ENCODE assay signal across 21 mouse cellular contexts in genomic region chr4:127037158-127037557, GRCm38 (mm10). TPM values are rescaled to one million over a fixed set of nuclear protein-coding genes. Genes with fewer than 3 reads are reported as not detected.
DNase-seq lines count a peak whose midpoint lies in the region; ATAC-seq and TF ChIP-seq lines count a peak whose summit lies in the region.
"Had no signal": no experiment of that assay in that cellular context is flagged by ENCODE, and none has a peak within 500 bp of the region (broad histone marks: within the 10 kb centered on the region; RNA-seq: fewer than 3 reads in every experiment).

No protein-coding gene starts in this region.

- H3K4me1 ChIP-seq in intestine, postnatal 0 days (replicated peaks; ENCODE audit: control insufficient read depth, insufficient read depth, low read length), result no peaks in the 10 kb centered on the region
- H3K4me1 ChIP-seq in intestine, embryonic 15.5 days (replicated peaks), result no peaks in the 10 kb centered on the region
- no peaks in the 10 kb centered on the region for H3K4me1 ChIP-seq in midbrain, embryonic 11.5 days (ENCODE audit: control insufficient read depth, insufficient read depth, low read length)
- H3K4me1 ChIP-seq in midbrain, embryonic 10.5 days, result no peaks in the 10 kb centered on the region
- peaks cover 3% of the 10 kb centered on the region; the same call in 1 of the 2 replicates for H3K4me1 ChIP-seq in hindbrain, embryonic 16.5 days (ENCODE audit: control insufficient read depth, insufficient read depth, low read depth, low read length)
- H3K4me1 ChIP-seq: embryonic facial prominence, embryonic 10.5 days; heart, embryonic 10.5 days; hindbrain, embryonic 10.5 days had no signal

- H3K4me3 ChIP-seq in intestine, postnatal 0 days (ENCODE audit: low read depth, low read length), result no peak overlapping the region
- H3K4me3 ChIP-seq in intestine, embryonic 15.5 days (replicated peaks), result no peak overlapping the region
- no peak overlapping the region for H3K4me3 ChIP-seq in midbrain, embryonic 11.5 days (ENCODE audit: low read depth, low read length)
- no peak overlapping the region for H3K4me3 ChIP-seq in midbrain, embryonic 10.5 days
- H3K4me3 ChIP-seq in hindbrain, embryonic 16.5 days (ENCODE audit: low read length), result no peak overlapping the region
- H3K4me3 ChIP-seq: embryonic facial prominence, embryonic 10.5 days; forebrain, embryonic 13.5 days; gastrocnemius, adult 2 months; heart, embryonic 10.5 days; hindbrain, embryonic 10.5 days had no signal

- TF ChIP-seq CTCF in intestine, postnatal 0 days (IDR thresholded peaks at IDR 0.05; ENCODE audit: low read depth), result no peak

- WGBS in intestine, postnatal 0 days, result 82% methylated on average over 3 of the region's 3 CpGs
- 86% methylated on average over 3 of the region's 3 CpGs for WGBS in intestine, embryonic 15.5 days
- 93% methylated on average over 3 of the region's 3 CpGs for WGBS in midbrain, embryonic 11.5 days
- WGBS in midbrain, embryonic 10.5 days, result 93% methylated on average over 3 of the region's 3 CpGs
- 95% methylated on average over 3 of the region's 3 CpGs for WGBS in hindbrain, embryonic 16.5 days

- H3K27ac ChIP-seq in intestine, postnatal 0 days (ENCODE audit: low read depth, low read length), result 0 out of 2 replicates have a peak overlapping the region, but pooled peaks have one; percentile 3
- no peak overlapping the region for H3K27ac ChIP-seq in intestine, embryonic 15.5 days
- H3K27ac ChIP-seq in midbrain, embryonic 11.5 days (ENCODE audit: low read depth, low read length), result no peak overlapping the region
- H3K27ac ChIP-seq in midbrain, embryonic 10.5 days (replicated peaks), result no peak overlapping the region
- no peak overlapping the region for H3K27ac ChIP-seq in hindbrain, embryonic 16.5 days (ENCODE audit: low read depth, low read length)
- H3K27ac ChIP-seq: embryonic facial prominence, embryonic 10.5 days; forebrain, embryonic 13.5 days; gastrocnemius, adult 2 months; heart, embryonic 10.5 days; hindbrain, embryonic 10.5 days; hindbrain, embryonic 14.5 days had no signal

- ATAC-seq in intestine, postnatal 0 days, result no peak
- ATAC-seq in intestine, embryonic 15.5 days, result no peak
- ATAC-seq in midbrain, embryonic 11.5 days (ENCODE audit: low FRiP score), result no peak
- no peak for ATAC-seq in hindbrain, embryonic 16.5 days
- ATAC-seq: forebrain, embryonic 13.5 days; forebrain, postnatal 0 days had no signal

- no peak overlapping the region for H3K9ac ChIP-seq in intestine, postnatal 0 days (ENCODE audit: low read depth, low read length)
- no peak overlapping the region for H3K9ac ChIP-seq in intestine, embryonic 15.5 days
- H3K9ac ChIP-seq in midbrain, embryonic 11.5 days (ENCODE audit: low read length), result no peak overlapping the region
- H3K9ac ChIP-seq in hindbrain, embryonic 16.5 days (ENCODE audit: low read depth, low read length), result no peak overlapping the region
- H3K9ac ChIP-seq: forebrain, embryonic 13.5 days; forebrain, postnatal 0 days; hindbrain, embryonic 14.5 days had no signal

- H3K27me3 ChIP-seq in intestine, postnatal 0 days (replicated peaks; ENCODE audit: control insufficient read depth, insufficient read depth, low read length), result no peaks in the 10 kb centered on the region
- no peaks in the 10 kb centered on the region for H3K27me3 ChIP-seq in intestine, embryonic 15.5 days (replicated peaks)
- no peaks in the 10 kb centered on the region for H3K27me3 ChIP-seq in midbrain, embryonic 11.5 days (ENCODE audit: control insufficient read depth, insufficient read depth, low read length)
- no peaks in the 10 kb centered on the region for H3K27me3 ChIP-seq in midbrain, embryonic 10.5 days (ENCODE audit: low read depth, poor library complexity, severe bottlenecking)
- no peaks in the 10 kb centered on the region for H3K27me3 ChIP-seq in hindbrain, embryonic 16.5 days (replicated peaks; ENCODE audit: control insufficient read depth, insufficient read depth, low read length)
- H3K27me3 ChIP-seq: forebrain, embryonic 13.5 days had no signal

- no peaks in the 10 kb centered on the region for H3K9me3 ChIP-seq in intestine, postnatal 0 days (ENCODE audit: control insufficient read depth)
- no peaks in the 10 kb centered on the region for H3K9me3 ChIP-seq in intestine, embryonic 15.5 days
- no peaks in the 10 kb centered on the region for H3K9me3 ChIP-seq in midbrain, embryonic 11.5 days (ENCODE audit: control insufficient read depth, low read length)
- no peaks in the 10 kb centered on the region for H3K9me3 ChIP-seq in midbrain, embryonic 10.5 days (replicated peaks)
- no peaks in the 10 kb centered on the region for H3K9me3 ChIP-seq in hindbrain, embryonic 16.5 days (ENCODE audit: control insufficient read depth, low read length)
- H3K9me3 ChIP-seq: embryonic facial prominence, embryonic 10.5 days; forebrain, embryonic 13.5 days; heart, embryonic 10.5 days; hindbrain, embryonic 10.5 days had no signal

- H3K36me3 ChIP-seq in intestine, postnatal 0 days (ENCODE audit: control insufficient read depth, insufficient read depth), result peaks cover 66% of the 10 kb centered on the region
- H3K36me3 ChIP-seq in intestine, embryonic 15.5 days, result peaks cover 35% of the 10 kb centered on the region
- H3K36me3 ChIP-seq in midbrain, embryonic 11.5 days (ENCODE audit: control insufficient read depth, insufficient read depth, low read length), result peaks cover 23% of the 10 kb centered on the region; the same call in 1 of the 2 replicates
- peaks cover 97% of the 10 kb centered on the region for H3K36me3 ChIP-seq in midbrain, embryonic 10.5 days
- H3K36me3 ChIP-seq in hindbrain, embryonic 16.5 days (ENCODE audit: control insufficient read depth, insufficient read depth, low read length), result peaks cover 43% of the 10 kb centered on the region

- peak; percentile 64 for DNase-seq in kidney, adult 9 months
- no peak for DNase-seq in kidney, adult 18-20 months
- DNase-seq in midbrain, embryonic 11.5 days (ENCODE audit: low spot score, missing footprints), result peak; percentile 88
- DNase-seq in midbrain, embryonic 10.5 days (ENCODE audit: low spot score), result no peak
- peak; percentile 64 for DNase-seq in yolk sac, embryonic 10.5 days (ENCODE audit: low spot score)
- DNase-seq: adrenal gland, adult 2 months; adrenal gland, postnatal 25 days; cerebellum, adult 2 months; cerebellum, postnatal 10 days; forebrain, postnatal 0 days; gastrocnemius, adult 2 months; gastrocnemius, postnatal 25 days; heart, postnatal 10 days had no signal

- no peak overlapping the region for H3K4me2 ChIP-seq in intestine, postnatal 0 days (replicated peaks; ENCODE audit: low read depth)
- H3K4me2 ChIP-seq in intestine, embryonic 15.5 days (replicated peaks), result no peak overlapping the region
- no peak overlapping the region for H3K4me2 ChIP-seq in midbrain, embryonic 11.5 days
- H3K4me2 ChIP-seq in hindbrain, embryonic 16.5 days (ENCODE audit: low read length), result no peak overlapping the region
- H3K4me2 ChIP-seq: forebrain, embryonic 13.5 days; hindbrain, embryonic 14.5 days had no signal

RNA-seq across cellular contexts. Expression of gene Sfpq, which starts 16.0 kb away (rescaled TPM):
- 56.3 and 59.0 TPM in 2 replicates for polyA plus RNA-seq in intestine, postnatal 0 days (2015; fragmentation: Nextera tagmentation; extraction: Ambion mirVana)
- polyA plus RNA-seq in intestine, embryonic 15.5 days (2015; fragmentation: Nextera tagmentation; extraction: Ambion mirVana), result 71.9 and 75.6 TPM in 2 replicates
- 160 and 165 TPM in 2 replicates for polyA plus RNA-seq in midbrain, embryonic 11.5 days (2014; fragmentation: Nextera tagmentation; extraction: Ambion mirVana)
- 108 and 110 TPM in 2 replicates for polyA plus RNA-seq in midbrain, embryonic 10.5 days (2016; fragmentation: Nextera tagmentation; extraction: Ambion mirVana)
- polyA plus RNA-seq in hindbrain, embryonic 16.5 days (2015; fragmentation: Nextera tagmentation; extraction: Ambion mirVana), result 46.2 and 50.7 TPM in 2 replicates

RNA-seq across cellular contexts. Expression of gene Zmym1, which starts 23.8 kb away (rescaled TPM):
- 6.4 and 6.5 TPM in 2 replicates for polyA plus RNA-seq in intestine, postnatal 0 days (2015; fragmentation: Nextera tagmentation; extraction: Ambion mirVana)
- polyA plus RNA-seq in intestine, embryonic 15.5 days (2015; fragmentation: Nextera tagmentation; extraction: Ambion mirVana), result 13.8 and 14.9 TPM in 2 replicates
- polyA plus RNA-seq in midbrain, embryonic 11.5 days (2014; fragmentation: Nextera tagmentation; extraction: Ambion mirVana), result 33.0 and 34.9 TPM in 2 replicates
- polyA plus RNA-seq in midbrain, embryonic 10.5 days (2016; fragmentation: Nextera tagmentation; extraction: Ambion mirVana), result 34.7 and 38.5 TPM in 2 replicates
- 24.5 and 28.4 TPM in 2 replicates for polyA plus RNA-seq in hindbrain, embryonic 16.5 days (2015; fragmentation: Nextera tagmentation; extraction: Ambion mirVana)

RNA-seq across cellular contexts. Expression of gene Zmym6, which starts 40.0 kb away (rescaled TPM):
- 5.0 and 7.0 TPM in 2 replicates for polyA plus RNA-seq in intestine, postnatal 0 days (2015; fragmentation: Nextera tagmentation; extraction: Ambion mirVana)
- polyA plus RNA-seq in intestine, embryonic 15.5 days (2015; fragmentation: Nextera tagmentation; extraction: Ambion mirVana), result 15.1 and 18.2 TPM in 2 replicates
- polyA plus RNA-seq in midbrain, embryonic 11.5 days (2014; fragmentation: Nextera tagmentation; extraction: Ambion mirVana), result 26.7 and 30.8 TPM in 2 replicates
- polyA plus RNA-seq in midbrain, embryonic 10.5 days (2016; fragmentation: Nextera tagmentation; extraction: Ambion mirVana), result 19.0 and 22.7 TPM in 2 replicates
- 30.6 and 35.0 TPM in 2 replicates for polyA plus RNA-seq in hindbrain, embryonic 16.5 days (2015; fragmentation: Nextera tagmentation; extraction: Ambion mirVana)

Comparison
In these comparisons a context has a peak if more than half of its experiments do, and no peak if none do; other contexts are left out.
1. DNase-seq: peak in kidney, adult 9 months (single experiment), midbrain, embryonic 11.5 days (single experiment) and yolk sac, embryonic 10.5 days (single experiment); none in kidney, adult 18-20 months (single experiment) and midbrain, embryonic 10.5 days (single experiment).